In genomic region chr7:80688556-80689220, GRCm38 (mm10) we compare ENCODE assay signal across 8 mouse cellular contexts. TPM values are rescaled to one million over a fixed set of nuclear protein-coding genes. Genes with fewer than 3 reads are reported as not detected.
A peak's percentile ranks its signal among the peaks of the same experiment; 100 is the strongest.
DNase-seq lines count a peak whose midpoint lies in the region.

Gene Crtc3, minus strand, starts transcription at chr7:80688877.

- under 1% methylated on average over 83 of the region's 83 CpGs for WGBS in hindbrain, embryonic 10.5 days

- peak; percentile 80 for DNase-seq in NIH3T3 (ENCODE audit: low read depth)
- DNase-seq in cerebellum, adult 9-11 months = peak; percentile 80
- peak; percentile 20 to 65 for DNase-seq in frontal cortex, postnatal 10 days (ENCODE audit: low spot score in 2 of 2)
- peak; percentile 82 for DNase-seq in hindbrain, embryonic 10.5 days (ENCODE audit: low spot score)
- peak in 1 of 2 experiments; percentile 62 for DNase-seq in layer of hippocampus, postnatal 10 days (ENCODE audit: low spot score in 2 of 2)
- peak; percentile 69 for DNase-seq in lung, postnatal 10 days
- peak; percentile 51 for DNase-seq in ovary, postnatal 14 days (ENCODE audit: low spot score)
- peak; percentile 20 to 47 for DNase-seq in thymus, postnatal 10 days (ENCODE audit: low spot score in 2 of 2)

- H3K4me1 ChIP-seq in hindbrain, embryonic 10.5 days (replicated peaks) = peaks cover 22% of the 10 kb centered on the region

- H3K4me3 ChIP-seq in hindbrain, embryonic 10.5 days = peak within 1 kb of the TSS; percentile 76

- no peaks in the 10 kb centered on the region for H3K36me3 ChIP-seq in hindbrain, embryonic 10.5 days

- no peaks in the 10 kb centered on the region for H3K9me3 ChIP-seq in hindbrain, embryonic 10.5 days

- peak within 1 kb of the TSS; percentile 96 for H3K27ac ChIP-seq in hindbrain, embryonic 10.5 days

- H3K27me3 ChIP-seq in hindbrain, embryonic 10.5 days (ENCODE audit: insufficient read depth, poor library complexity, severe bottlenecking) = no peaks in the 10 kb centered on the region

RNA-seq across cellular contexts. Expression of gene Crtc3, which starts in this region (rescaled TPM):
- 8.1 and 10.1 TPM in 2 replicates for polyA plus RNA-seq in hindbrain, embryonic 10.5 days (2016; fragmentation: Nextera tagmentation; extraction: Ambion mirVana)
- 10 to 100 TPM; 21.4 to 25.9 TPM for total RNA-seq in layer of hippocampus, postnatal 10 days (2021)
